Mouse (Mus musculus): ENCODE measurements around the gene Krt87.

- TF ChIP-seq CTCF (IDR thresholded peaks at IDR 0.05; ENCODE audit: control insufficient read depth, insufficient read depth, insufficient read length) (no peak), CEBPB (IDR thresholded peaks at IDR 0.05; ENCODE audit: low read depth) (no peak), MYOG (IDR thresholded peaks at IDR 0.05; ENCODE audit: control insufficient read depth, extremely low read depth, insufficient read length) (no peak)
Observed at GRCm38 (mm10) chr15:101436611-101437010, 2.0 kb downstream of the Krt87 start.

All from C2C12 (cell line).